Mouse (Mus musculus) c-Kit-positive CD71-positive TER-119-negative erythroid progenitor cells, embryonic 14.5 days (primary cell): ENCODE data around the gene Rexo1.
"Not testable (repeated sequence)": the region's sequence is repeated elsewhere in the genome, so short reads cannot be mapped to it uniquely, and the experiment has no call there.

Experiments
- DNase-seq: peaks from one replicate; pipeline ENCODE4 v3.0.0-alpha.2; 2013; ENCODE audit warnings: low read depth

Gene Rexo1

GRCm38 (mm10) chr10:80561116-80561944 is at the start of gene Rexo1:
Rexo1 (minus strand) TSS chr10:80561560.
- peak; percentile 97 for DNase-seq

- no peak for DNase-seq
These were observed 49.7 kb upstream of the Rexo1 start for GRCm38 (mm10) chr10:80611024-80611423.

- no peak for DNase-seq
These were observed 48.9 kb upstream of the Rexo1 start for GRCm38 (mm10) chr10:80610116-80610785.

- DNase-seq = no peak
These were observed 48.0 kb upstream of the Rexo1 start for GRCm38 (mm10) chr10:80609269-80609924.

- DNase-seq = no peak
These were observed 47.1 kb upstream of the Rexo1 start for GRCm38 (mm10) chr10:80608435-80608834.

GRCm38 (mm10) chr10:80606737-80607350 is 45.5 kb upstream of the Rexo1 start:
- DNase-seq = no peak

- no peak for DNase-seq
These were observed 44.9 kb upstream of the Rexo1 start for GRCm38 (mm10) chr10:80606306-80606705.

- DNase-seq = not testable (repeated sequence)
These were observed 44.4 kb upstream of the Rexo1 start, which contains the start of gene Gm49322 for GRCm38 (mm10) chr10:80605721-80606120. Gm49322 (plus strand) TSS chr10:80606021.

- DNase-seq = no peak
These were observed 43.6 kb upstream of the Rexo1 start for GRCm38 (mm10) chr10:80604988-80605387.

GRCm38 (mm10) chr10:80604001-80604509 is 42.7 kb upstream of the Rexo1 start:
- peak; percentile 80 for DNase-seq

GRCm38 (mm10) chr10:80603364-80603763 is 42.0 kb upstream of the Rexo1 start:
- DNase-seq = no peak

GRCm38 (mm10) chr10:80602698-80603325 is 41.5 kb upstream of the Rexo1 start, which contains the start of the genes Scamp4 and Adat3:
Scamp4 (plus strand) TSS chr10:80602872.
Adat3 (plus strand) TSS chr10:80602880.
- peak; percentile 93 for DNase-seq

GRCm38 (mm10) chr10:80596318-80596717 is 35.0 kb upstream of the Rexo1 start:
- no peak for DNase-seq

- peak; percentile 97 for DNase-seq
These were observed 28.8 kb upstream of the Rexo1 start, which contains the start of gene Abhd17a for GRCm38 (mm10) chr10:80589879-80590854. Abhd17a (minus strand) TSS chr10:80590341.

GRCm38 (mm10) chr10:80589127-80589878 is 27.9 kb upstream of the Rexo1 start:
- no peak for DNase-seq

GRCm38 (mm10) chr10:80587305-80587657 is 25.9 kb upstream of the Rexo1 start:
- no peak for DNase-seq

GRCm38 (mm10) chr10:80586407-80587304 is 25.3 kb upstream of the Rexo1 start:
- no peak for DNase-seq

GRCm38 (mm10) chr10:80585581-80585980 is 24.2 kb upstream of the Rexo1 start:
- DNase-seq = no peak
